Mouse (Mus musculus) CD4-positive, CD25-positive, alpha-beta regulatory T cell, adult 2 months (primary cell): Measurements from ENCODE around the gene Aipl1.
"Not testable (repeated sequence)": the region's sequence is repeated elsewhere in the genome, so short reads cannot be mapped to it uniquely, and the experiment has no call there.

Source experiments
- DNase-seq: peaks from one replicate; pipeline ENCODE4 v3.0.0-alpha.2; 2012; ENCODE audit warnings: low read depth, low spot score

The Aipl1 gene

DNA sequence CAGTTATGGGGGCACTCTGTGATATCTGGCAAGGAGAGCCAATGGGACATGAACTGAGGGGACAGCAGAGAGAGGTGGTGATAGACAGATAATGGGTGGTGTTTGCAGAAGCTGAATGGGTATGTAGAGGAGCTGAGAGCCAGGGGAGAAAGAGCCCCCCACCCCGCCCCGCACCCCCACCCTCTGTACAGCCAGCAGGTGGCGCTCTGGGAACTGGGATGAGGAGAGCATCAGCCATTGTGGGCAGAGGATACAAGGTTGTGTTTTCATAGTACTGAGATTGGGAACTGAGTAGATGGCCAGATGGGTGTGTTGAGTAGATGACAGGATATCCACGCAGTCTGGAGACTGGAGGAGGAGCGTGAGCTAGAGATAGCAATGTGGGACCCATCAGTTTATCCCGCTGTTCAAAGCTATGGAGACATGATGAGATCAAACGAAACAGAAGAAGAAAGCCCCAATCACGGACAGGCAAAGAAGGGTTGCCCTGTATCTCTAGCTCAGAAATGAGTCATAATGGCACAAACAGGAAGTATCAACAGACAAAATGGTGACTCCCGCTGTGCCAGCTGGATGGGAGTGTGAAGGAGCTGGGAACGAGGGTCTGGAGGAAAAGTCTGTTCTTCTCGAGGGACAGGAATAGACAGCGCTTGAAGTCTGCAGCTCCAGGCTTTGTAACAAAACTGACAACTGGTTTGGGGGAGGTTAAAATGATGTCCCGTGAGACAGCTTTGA is 20.6 kb downstream of the Aipl1 start:
- DNase-seq: no peak

DNA sequence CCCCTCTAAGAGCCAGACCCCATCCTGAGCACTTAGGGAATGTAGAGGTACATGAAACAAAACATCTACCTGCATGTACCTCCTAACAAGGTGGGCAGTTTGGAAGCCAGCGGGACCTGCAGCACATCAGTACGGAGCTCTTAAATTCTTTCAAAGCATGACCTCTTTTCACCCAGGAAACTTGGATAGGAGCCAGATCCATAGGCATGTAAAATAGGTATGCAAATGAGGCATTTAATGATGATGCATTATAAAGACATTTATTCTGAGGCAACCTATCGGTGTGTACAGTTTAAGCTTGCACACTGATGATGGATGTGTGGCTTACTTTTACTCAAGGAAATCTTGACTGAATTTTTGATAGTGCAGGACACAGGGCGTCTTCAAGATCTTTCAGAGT is 22.6 kb downstream of the Aipl1 start:
- no peak for DNase-seq

DNA sequence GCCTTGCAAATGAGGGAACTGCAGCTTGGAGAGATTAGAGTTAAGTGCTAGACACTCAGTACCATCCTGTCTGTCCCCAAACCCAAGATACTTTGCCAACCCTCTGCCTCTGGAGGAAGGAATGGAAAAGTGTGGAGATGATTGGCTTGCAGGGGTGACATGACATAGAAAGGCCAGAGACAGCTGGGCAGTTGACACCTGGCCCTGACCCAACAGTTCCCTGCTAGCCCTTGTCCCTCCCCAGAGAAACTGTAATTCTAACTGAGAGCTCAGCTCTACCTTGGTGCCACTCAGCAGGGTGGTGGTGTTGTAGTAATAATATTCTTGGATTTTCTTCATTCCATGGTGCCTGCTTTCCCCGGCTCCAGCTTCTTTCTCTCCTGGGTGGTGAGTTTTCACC is 25.4 kb downstream of the Aipl1 start:
- no peak for DNase-seq

DNA sequence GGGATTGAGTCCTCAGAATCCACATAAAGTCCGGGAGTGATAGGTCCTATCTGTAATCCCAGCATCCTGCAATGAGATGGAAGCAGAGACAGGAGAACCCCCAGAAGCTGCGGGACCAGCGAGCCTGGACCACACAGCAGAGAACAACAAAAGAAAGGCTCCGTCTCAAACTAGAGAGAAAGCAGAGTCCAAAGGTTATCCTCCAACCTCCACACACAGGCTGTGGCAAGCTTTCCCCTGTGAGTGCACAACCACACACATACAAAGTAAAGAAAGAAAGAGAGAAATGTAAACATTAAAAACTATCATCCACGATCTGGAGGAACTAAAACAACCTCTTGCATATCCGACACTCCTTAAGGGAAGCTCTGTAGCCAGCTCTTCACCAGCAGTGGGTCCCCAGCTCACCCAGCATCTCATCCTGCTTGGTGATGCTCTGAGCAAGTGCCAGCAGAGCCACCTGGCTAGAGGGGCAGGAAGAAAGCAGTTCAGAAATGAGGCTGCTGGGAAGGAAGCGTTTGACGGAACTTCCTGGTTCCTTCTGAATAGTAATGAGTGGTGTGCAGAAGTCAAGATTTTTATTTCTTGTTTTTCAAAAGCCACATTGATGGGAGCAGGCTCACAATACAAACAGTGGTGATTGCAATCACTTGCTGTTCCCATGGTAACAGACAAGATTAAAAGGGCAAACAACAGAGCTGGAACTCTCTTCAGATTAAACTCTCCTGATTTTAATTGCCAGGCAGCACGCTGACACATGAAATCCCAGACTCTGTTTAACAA is 26.2 kb downstream of the Aipl1 start:
- peak; percentile 18 for DNase-seq

DNA sequence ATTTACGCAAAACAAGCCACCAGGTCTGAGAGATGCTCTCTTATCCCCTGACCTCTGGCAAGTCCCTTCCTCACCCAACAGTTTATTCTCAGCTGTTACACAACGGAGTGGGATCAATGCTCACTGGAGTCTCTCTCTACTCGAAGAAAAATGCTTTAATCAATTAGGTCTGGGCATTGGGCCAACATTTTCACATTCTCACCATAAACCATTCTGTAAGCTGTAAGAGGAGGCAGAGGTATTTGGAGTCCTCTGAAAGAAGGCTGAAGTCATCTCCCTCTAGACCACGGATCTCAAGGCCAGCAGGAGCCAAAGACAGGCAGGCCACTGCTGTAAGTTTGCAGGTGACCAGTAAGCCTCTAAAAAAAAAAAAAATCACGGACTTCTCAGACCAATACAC is 26.9 kb downstream of the Aipl1 start:
- DNase-seq: no peak

DNA sequence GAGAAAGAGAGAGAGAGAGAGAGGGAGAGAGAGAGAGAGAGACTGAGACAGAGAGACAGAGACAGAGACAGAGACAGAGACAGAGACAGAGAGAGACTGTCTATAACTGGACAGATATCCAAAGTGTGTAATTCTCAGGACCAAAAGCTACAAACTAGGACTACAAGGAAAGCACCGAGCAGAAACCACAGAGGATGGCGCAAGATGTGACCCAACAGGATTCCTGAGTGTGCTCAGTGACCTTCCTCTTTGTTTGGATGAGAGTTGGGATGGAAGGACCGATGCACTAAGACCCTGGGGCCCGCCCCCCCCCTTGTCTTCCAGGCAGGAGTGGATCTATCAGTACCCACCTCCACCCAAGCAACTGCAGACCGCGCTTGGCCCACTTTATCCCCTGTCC is 31.8 kb downstream of the Aipl1 start:
- no peak for DNase-seq

DNA sequence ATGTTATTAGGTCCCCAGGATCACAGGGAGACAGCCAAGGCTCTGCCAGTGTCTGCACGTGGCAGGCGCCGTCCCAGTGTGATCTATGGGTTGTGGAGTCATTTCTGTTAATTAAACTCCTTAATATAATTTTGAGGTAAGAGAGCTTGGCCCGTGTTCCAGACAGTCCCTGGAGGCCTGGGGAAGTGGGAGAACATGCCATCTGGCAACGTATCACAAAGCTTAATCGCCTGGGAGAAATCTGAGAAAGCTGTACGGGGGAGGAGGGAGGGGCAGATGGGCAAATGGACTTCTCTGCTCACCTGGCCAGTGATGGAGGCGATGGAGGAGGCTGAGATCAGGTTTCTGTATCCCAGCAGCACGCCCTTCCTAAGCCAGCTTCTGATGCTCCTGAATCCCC is 34.1 kb downstream of the Aipl1 start:
- DNase-seq: no peak

DNA sequence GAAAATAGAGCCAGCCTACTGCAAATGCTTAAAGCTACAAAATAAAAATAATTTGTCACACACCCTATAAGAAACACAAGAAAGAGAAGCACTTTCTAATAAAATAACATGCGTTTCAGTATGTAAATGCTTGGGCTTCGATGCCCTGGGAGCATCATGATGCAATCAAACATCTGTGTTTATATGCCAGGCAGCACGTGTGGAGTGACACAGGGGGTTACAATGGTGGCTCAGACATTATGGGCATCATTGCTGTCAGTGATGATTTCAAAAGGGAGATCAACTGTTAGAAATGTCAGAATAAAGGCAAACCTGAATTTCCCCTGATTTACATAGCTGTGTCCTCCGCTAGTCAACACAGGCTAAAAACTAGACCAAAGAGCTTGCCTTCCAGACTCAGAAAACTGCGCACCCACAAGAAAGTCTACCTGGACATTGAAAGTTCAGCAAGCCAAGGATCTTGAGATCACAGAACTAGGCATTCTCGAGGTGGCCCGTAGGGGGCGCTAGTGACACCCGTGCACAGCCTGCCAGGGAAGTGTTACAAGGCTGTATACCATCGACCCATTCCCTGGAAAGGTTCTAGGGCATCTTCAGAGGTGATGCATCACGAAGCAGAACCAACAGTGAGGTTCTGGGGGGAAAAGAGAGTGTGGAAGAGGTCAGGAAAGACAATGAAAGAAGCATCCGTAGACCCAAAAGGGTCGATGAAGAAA is 35.0 kb downstream of the Aipl1 start:
- DNase-seq: peak; percentile 64

DNA sequence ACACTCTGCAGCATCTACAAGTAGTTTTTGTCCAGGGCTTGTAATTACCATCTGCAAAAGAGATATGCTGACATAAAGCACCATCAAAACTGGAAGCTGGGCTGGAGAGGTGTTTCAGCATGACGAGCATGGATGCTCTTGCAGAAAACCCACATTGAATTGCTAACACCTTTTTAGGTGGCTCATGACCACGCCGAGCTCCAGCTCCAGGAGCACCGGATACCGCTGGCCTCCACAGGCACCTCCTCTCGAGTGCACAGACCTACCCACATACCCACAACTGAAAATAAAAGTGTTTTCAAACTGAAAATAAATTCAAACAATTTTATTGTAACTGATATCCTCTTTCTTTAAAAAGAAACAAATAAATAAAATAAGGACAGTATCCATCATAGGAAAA is 37.1 kb downstream of the Aipl1 start:
- DNase-seq: peak; percentile 43

DNA sequence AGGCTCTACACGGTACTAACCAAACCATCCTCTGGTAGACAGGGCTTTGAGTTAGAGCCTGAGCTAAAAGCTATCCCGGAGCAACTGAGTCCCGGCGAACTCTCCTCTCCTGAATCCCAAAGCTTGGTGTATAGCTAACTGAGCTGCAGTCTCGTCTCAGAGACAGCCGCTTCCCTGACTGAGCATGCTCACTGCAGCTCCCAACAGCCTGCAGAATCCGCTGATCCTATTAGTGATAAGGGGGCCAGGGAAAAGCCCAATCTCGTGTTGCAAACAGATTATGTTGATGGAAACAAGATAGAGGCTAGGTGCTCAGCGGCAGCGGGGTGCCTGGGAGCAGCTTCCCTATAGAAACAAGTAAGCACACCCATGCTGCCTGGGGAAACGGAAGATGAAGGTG is 40.5 kb downstream of the Aipl1 start:
- DNase-seq: no peak

DNA sequence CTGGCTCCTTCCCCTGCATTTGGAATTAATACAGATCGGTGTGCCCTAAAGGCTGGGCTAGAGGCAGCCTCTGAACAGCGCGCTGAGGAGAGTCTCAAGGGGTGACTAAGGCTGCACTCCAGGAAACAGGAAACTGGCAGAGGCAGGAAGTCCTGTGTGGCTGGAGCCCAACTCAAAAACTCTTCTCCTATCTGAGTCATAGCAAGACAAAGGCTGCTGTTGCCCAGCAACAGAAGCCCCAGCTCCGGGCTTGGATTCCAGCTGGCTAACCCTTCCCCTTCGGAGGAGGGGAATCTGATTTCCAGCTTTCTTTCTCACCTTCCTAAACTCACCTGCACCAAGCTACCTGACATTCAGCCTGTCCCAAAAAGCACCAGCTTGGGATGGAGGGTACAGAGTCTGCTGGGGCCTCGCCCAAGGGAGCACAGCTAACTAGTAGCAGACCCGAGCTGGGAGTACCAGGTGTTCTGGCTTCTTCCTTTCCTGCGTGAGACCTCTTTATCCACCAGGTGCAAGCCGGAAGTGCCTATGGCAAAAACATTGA is 41.3 kb downstream of the Aipl1 start:
- DNase-seq: peak; percentile 65

DNA sequence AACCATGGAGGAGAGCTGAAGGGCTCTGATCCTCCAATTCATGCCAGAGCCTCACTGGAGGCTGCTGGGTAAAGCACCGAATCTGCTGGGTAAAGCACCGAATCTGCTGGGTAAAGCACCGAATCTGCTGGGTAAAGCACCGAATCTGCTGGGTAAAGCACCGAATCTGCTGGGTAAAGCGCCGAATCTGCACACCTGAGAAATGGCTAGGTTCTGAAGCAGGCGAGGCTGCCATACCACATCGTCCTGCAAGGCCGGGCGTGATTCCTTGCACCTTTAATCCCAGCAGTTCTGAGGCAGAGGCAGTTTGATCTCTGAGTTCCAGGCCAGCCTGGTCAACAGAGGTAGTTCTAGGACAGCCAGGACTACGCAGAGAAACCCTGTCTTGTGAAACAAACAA is 44.9 kb downstream of the Aipl1 start:
- DNase-seq: no peak

DNA sequence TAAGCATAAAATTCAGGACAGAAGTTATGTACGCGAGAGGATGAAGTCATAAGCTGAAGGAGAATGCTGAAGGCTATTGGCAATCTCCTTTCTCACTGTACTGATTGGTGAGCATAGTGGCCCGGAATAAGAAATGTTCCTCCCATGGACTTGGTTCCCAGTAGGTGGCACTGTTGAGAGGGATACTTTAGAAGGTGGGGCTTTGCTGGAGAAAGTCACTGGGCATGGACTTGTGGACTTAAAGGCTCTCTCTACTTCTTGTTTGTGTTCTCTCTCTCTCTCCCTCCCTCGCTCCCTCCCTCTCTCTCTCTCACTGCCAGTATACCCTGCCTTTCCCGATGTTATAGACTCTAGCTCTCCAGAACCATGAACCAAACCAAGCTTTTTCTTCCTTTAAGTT is 45.8 kb downstream of the Aipl1 start:
- DNase-seq: peak; percentile 76

DNA sequence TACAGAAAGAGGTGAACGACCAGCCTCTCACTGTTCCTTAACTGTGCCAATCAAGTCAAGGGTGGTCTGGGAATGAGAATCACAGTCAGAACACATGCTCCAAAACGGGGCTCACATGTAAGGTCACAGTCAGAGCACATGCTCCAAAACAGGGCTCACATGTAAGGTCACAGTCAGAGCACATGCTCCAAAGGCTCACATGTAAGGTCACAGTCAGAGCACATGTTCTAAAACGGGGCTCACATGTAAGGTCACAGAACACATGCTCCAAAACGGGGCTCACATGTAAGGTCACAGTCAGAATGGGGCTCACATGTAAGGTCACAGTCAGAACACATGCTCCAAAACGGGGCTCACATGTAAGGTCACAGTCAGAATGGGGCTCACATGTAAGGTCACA is 47.9 kb downstream of the Aipl1 start:
- DNase-seq: not testable (repeated sequence)

DNA sequence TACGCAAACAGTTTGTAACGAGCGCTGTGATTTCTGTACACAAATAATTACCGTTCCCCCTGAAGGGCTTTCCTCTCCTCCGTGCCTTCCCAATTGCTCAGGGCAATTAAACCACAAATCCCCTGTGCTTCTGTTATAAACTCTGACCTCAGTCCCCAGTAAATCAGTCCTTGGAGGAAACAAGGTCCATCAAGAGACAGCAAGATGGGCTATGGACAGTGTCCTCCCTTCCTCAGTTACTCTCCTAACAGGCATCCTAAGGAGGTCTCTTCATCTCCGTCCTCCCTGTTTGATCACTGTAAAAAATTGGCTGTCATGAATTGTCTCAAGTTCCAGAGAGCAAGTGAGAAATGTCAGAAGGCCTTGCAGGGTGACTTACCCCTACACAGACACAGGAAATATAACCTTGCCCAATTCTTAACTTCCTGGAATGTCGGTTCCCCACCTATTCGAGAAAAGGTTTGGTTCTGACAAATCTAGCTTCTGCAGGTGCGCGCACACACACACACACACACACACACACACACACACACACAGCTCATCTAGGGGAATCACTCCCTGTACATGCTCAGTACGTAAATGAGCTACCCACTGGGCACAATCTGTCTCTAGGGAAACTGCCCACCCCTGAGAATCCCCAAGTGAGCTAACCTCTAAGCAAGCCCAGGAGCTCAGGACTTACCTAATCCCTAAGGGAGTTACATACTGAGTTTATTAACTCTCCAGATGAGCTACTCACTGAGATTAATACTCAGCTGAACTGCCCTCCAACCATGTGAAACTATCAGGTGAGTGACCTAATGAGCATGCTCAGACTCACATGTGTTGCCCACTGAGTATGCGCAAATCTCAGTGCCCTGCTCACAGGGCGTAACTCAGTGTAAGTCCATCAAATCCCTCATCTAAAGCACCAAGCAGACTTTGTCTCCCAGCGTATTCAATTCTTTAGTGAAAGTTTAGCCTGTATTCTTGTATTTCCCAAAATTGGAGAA is 49.9 kb downstream of the Aipl1 start:
- no peak for DNase-seq

DNA sequence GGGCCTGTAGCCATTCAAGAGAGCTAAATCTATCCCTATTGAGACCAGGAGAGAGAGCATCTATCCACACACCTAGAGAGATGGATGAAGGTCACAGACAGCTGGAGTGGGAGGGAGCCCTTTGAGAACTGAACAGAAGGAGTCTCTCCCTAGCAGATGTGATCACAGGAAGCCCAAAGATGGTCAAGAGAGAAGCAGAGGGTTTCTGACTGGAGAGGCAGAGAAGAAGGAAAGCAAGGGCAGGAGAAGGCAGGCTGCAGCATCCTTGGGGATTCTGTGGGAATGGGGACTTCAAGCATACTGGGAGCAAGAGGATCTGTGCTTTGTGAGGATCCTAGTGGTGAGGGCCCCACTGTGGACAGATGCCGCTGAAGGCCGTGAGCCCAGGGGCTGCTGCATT is 51.5 kb downstream of the Aipl1 start:
- no peak for DNase-seq

DNA sequence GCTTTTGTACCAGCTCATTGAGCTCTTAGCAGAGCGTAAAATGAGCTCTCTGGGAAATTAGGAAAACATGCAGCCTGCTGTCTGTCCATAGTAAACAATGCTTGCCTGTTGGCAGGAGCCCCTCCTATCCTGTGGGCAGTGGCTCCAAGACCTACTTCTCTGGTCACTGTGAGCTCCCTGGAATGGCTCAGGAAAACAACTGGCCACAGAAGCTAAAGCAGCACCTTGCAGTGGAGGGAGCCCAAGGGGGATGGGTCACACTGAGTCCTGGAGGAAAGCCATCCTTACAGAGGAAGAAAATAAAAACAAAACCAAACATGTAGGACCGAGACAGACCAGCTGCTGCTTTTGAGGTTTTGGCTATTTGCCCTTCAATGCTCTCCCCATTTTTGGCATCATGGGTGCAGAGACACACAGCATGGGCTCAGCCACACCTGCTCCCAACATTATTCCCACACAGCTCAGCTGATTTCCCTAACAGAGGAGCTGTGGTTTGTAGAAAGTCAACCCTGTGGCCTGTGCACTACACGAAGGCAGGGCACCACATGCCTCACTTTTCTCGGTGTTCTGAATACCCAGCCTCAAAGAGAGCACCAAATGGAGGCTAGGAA is 52.1 kb downstream of the Aipl1 start:
- no peak for DNase-seq

DNA sequence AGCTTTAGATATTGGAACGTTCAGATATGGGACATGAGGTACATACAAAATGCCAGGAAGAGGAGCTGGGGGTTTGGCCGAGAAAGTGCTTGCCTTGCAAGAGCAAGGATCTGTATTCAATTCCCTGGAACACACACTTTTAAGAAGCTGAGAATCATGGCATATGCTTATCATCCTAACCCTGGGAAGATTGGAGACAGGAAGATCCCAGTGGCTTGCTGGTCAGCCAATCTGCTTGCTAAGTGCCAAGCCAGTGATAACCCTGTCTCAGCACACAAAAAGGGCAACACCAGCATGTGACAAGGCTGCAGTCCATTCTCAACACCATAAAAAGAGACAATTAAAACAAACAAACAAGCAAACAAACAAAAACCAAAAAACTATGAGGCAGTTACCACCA is 53.2 kb downstream of the Aipl1 start:
- DNase-seq: no peak
